Mouse (Mus musculus): ENCODE results near the gene Rptn.

- TF ChIP-seq CTCF (IDR thresholded peaks at IDR 0.05; ENCODE audit: low read depth), result no peak
- TF ChIP-seq EP300 (optimal IDR thresholded peaks at IDR 0.05), result no peak
Observed at GRCm38 (mm10) chr3:93375601-93376000, 17.9 kb upstream of the Rptn start.

Data from stomach, postnatal 0 days (tissue).